Mouse (Mus musculus): Measurements from ENCODE around the gene Pde3a. TPM values are rescaled to one million over a fixed set of nuclear protein-coding genes. Genes with fewer than 3 reads are reported as not detected.

Pde3a gene
- 7.6 and 11.8 TPM in 2 replicates for polyA plus RNA-seq (2015; fragmentation: Nextera tagmentation; extraction: Ambion mirVana)

DNA sequence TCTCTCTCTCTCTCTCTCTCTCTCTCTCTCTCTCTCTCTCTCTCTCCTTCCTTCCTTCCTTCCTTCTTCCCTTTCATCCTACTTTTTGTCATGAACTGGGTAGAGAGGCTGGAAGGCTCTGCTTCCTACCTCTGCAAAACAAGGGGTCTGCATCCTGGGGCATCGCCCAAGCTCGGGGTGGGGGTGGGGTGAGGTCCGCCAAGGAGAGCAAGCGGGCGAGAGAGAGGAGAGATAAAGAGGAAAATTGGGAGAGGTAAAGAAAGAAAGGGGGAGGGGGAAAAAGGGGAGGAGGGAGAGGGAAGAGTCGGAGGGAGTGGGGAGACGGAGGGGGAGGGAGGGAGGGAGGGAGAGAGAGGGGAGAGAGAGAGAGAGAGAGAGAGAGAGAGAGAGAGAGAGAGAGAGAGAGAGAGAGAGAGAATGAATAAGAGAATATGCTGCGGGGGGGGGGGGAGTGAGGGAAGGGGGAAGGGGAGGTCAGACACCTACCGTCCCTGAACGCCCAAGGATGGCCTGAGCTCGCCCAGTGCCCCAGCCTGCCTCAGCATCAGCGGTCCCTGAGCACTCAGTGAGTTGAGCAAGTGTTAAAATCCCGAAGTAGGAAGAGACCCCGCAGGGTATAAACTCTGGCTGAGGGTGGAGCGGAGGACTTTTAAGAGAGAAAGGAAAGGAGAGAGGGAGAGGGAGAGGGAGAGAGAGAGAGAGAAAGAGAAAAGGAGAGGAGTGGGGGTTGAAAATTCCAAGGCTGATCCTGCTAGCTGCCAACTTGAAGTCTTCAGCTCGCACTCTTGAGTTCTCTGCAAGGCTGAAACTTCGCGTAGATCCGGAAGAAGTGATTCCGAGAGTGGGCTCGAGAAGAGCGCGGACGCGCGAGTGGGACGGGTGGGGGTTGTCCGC lies at the start of gene Pde3a:
Gene Pde3a (plus strand): TSS at position 579 of the 894 bp plus-strand sequence.

DNA sequence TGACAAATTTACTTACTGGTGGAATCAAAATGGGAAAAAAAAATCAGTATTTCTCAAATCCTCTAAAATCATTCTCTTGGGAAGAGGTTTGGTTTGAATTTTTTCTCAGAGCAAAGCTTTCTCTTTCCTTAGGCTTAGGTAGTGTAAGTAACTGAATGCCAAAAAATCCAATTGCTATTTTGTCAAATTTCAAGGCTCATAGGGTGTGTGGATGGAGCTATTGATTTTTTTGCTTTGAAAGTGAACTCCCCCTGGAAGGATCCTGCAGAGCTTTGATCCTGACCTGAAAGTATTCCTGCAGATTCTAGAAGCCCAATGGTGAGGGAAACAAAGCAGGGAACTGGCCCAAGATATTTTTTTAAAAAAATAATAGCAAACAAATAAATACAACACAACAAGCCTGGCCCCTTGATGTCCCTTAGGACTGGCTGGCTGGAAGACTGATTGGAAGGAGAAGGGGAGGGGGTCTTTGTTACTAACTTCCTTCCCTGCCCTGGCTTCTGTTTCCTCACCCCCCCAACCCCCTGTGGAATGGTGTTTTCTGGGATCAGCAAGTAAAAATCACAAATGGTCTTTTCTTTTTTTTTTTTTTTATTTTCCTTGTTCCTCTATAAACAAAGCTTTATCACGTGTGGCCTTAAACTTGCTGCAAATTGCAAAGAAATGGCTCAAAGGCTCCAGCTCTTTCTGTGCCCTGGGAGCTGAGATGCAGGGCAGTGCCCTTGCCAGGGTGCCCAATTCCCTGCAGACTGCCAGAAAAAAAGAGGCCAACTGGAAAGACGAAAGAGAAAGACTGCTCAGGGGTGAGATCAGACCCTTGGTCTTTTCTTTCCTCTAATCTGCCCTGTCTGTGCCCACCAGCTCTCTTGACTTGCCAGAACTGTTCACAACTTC lies 274.9 kb downstream of the Pde3a start, which contains the start of gene Slco1c1:
Gene Slco1c1 (plus strand): TSS at position 622 of the 894 bp plus-strand sequence.

